Mouse (Mus musculus) bone marrow, adult 2 months (tissue): ENCODE measurements around the gene Ptbp3. TPM values are rescaled to one million over a fixed set of nuclear protein-coding genes. Genes with fewer than 3 reads are reported as not detected.
"Not testable (repeated sequence)": the region's sequence is repeated elsewhere in the genome, so short reads cannot be mapped to it uniquely, and the experiment has no call there.

Source experiments
- H3K27ac ChIP-seq: fragments of 200-500 bp; 2 replicates; pipeline ENCODE4 v1.5.1; 2012; ENCODE audit warnings: low read depth, mild to moderate bottlenecking, control low read depth, inconsistent platforms, low read length; ENCODE audit not compliant: control insufficient read depth, poor library complexity, insufficient read depth
- H3K4me1 ChIP-seq: fragments of 200-500 bp; 2 replicates; pipeline ENCODE4 v1.6.1; 2011; ENCODE audit warnings: low read length; ENCODE audit not compliant: control insufficient read depth, insufficient read depth
- H3K4me3 ChIP-seq: fragments of 200-500 bp; replicated peaks from 2 replicates; pipeline ENCODE3; 2011; ENCODE audit warnings: mild to moderate bottlenecking, low read depth, low read length, control low read depth; ENCODE audit not compliant: control insufficient read depth
- CTCF ChIP-seq: fragments of 200-500 bp; IDR thresholded peaks from 2 replicates; pipeline ENCODE4 v1.5.1; 2011; ENCODE audit warnings: low read length, control low read depth; ENCODE audit not compliant: control insufficient read depth, insufficient read depth
- POLR2A ChIP-seq: fragments of 200-500 bp; IDR thresholded peaks from 2 replicates; pipeline ENCODE4 v1.6.1; 2011; ENCODE audit warnings: low read depth, mild to moderate bottlenecking, control low read depth, low read length, borderline replicate concordance; ENCODE audit not compliant: control insufficient read depth
- WGBS: fragments of 180-500 bp; shearing (Covaris S2); methylation state at CpG from one replicate; pipeline ENCODE4 v1.1.7; 2018; 5-methylcytosine and 5-hydroxymethylcytosine counted together
- polyA plus RNA-seq: library from polyadenylated mRNA; stranded (reverse); fragments of >200 nt; gene quantifications from 2 replicates; pipeline ENCODE4 v1.2.4, GENCODE M21; 2011; ENCODE audit warnings: low replicate concordance; ENCODE audit not compliant: missing spikeins, insufficient read depth, insufficient read length

Gene Ptbp3
- polyA plus RNA-seq, 1 experiment = 50.7 TPM

- under 1% methylated on average over 23 of the region's 23 CpGs for WGBS
- Histone ChIP-seq H3K4me3 (peak overlapping the region; percentile 67), H3K27ac (peak overlapping the region; percentile 77), H3K4me1 (no peaks in the 10 kb centered on the region; the same call in 1 of the 2 replicates)
- TF ChIP-seq POLR2A (no peak), CTCF (no peak)
These were observed 31.5 kb upstream of the Ptbp3 start for GRCm38 (mm10) chr4:59580495-59581281.

GRCm38 (mm10) chr4:59575184-59575958 lies 26.2 kb upstream of the Ptbp3 start:
- no peak overlapping the region for H3K4me3 ChIP-seq
- TF ChIP-seq CTCF (no peak), POLR2A (no peak)
- no peak overlapping the region for H3K27ac ChIP-seq
- H3K4me1 ChIP-seq = no peaks in the 10 kb centered on the region; the same call in none of the 2 replicates
- 32% methylated on average over 11 of the region's 11 CpGs for WGBS

GRCm38 (mm10) chr4:59572521-59573118 lies 23.5 kb upstream of the Ptbp3 start:
- no peaks in the 10 kb centered on the region; the same call in none of the 2 replicates for H3K4me1 ChIP-seq
- H3K27ac ChIP-seq = no peak overlapping the region
- no peak overlapping the region for H3K4me3 ChIP-seq
- WGBS = 70% methylated on average over 11 of the region's 11 CpGs
- TF ChIP-seq CTCF = no peak
- TF ChIP-seq POLR2A = no peak

GRCm38 (mm10) chr4:59570519-59570918 lies 21.4 kb upstream of the Ptbp3 start:
- H3K4me1 ChIP-seq, H3K27ac ChIP-seq, H3K4me3 ChIP-seq: not testable (repeated sequence)
- WGBS = 88% methylated on average over 8 of the region's 8 CpGs

GRCm38 (mm10) chr4:59569538-59569937 lies 20.4 kb upstream of the Ptbp3 start:
- H3K27ac ChIP-seq = no peak overlapping the region
- H3K4me1 ChIP-seq = no peaks in the 10 kb centered on the region; the same call in 1 of the 2 replicates
- no peak overlapping the region for H3K4me3 ChIP-seq
- WGBS = under 1% methylated on average over 7 of the region's 7 CpGs
- TF ChIP-seq CTCF (peak; percentile 49; the same call in 1 of the 2 replicates), POLR2A (no peak)

- no peak overlapping the region for H3K4me3 ChIP-seq
- TF ChIP-seq POLR2A = no peak
- no peaks in the 10 kb centered on the region; the same call in 1 of the 2 replicates for H3K4me1 ChIP-seq
- H3K27ac ChIP-seq = no peak overlapping the region
- WGBS = 49% methylated on average over 6 of the region's 6 CpGs
These were observed 18.6 kb upstream of the Ptbp3 start for GRCm38 (mm10) chr4:59567576-59568260.

- Histone ChIP-seq H3K27ac (peak overlapping the region; percentile 22; the same call in 1 of the 2 replicates), H3K4me3 (no peak overlapping the region), H3K4me1 (no peaks in the 10 kb centered on the region; the same call in 1 of the 2 replicates)
- WGBS = 7% methylated on average over 8 of the region's 8 CpGs
- no peak for TF ChIP-seq POLR2A
- no peak for TF ChIP-seq CTCF
These were observed 16.5 kb upstream of the Ptbp3 start for GRCm38 (mm10) chr4:59565571-59566188.

GRCm38 (mm10) chr4:59564128-59564527 lies 15.0 kb upstream of the Ptbp3 start:
- no peak for TF ChIP-seq CTCF
- no peak for TF ChIP-seq POLR2A
- WGBS = 42% methylated on average over 3 of the region's 3 CpGs
- H3K4me1 ChIP-seq = no peaks in the 10 kb centered on the region; the same call in 1 of the 2 replicates
- H3K27ac ChIP-seq = no peak overlapping the region
- no peak overlapping the region for H3K4me3 ChIP-seq
